Mouse (Mus musculus) G1E-ER4 (cell line): Measurements from ENCODE around the gene Psapl1. TPM values are rescaled to one million over a fixed set of nuclear protein-coding genes. Genes with fewer than 3 reads are reported as not detected.

Source experiments
- GATA1 ChIP-seq: IDR thresholded peaks from one replicate; pipeline ENCODE4 v1.8.0; 2012; ENCODE audit warnings: low read length, inconsistent platforms
- polyA plus RNA-seq: library from polyadenylated mRNA; stranded (reverse); fragments of >175 nt; gene quantifications from 2 replicates; pipeline ENCODE4 v1.2.3, GENCODE M21; 2012

The Psapl1 gene
- polyA plus RNA-seq, 1 experiment, result not detected

DNA sequence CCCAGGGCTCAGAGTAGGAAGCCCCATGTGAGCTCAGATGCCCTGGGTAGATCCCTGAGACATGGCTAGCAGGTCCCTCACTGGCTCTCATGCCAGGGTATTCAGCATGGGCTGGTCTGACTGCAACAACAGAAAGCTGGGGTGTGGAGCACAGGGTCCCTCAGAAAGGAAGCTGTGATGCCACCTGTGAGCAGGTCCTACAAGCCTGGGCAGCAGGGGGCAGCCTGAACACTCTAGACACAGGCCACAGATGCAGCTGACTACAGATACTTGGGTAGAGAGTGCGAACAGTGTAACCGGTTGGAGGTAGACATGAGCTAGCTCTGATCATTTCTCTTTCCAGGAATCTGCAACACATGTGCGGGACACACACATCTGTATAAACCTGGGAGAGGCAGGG, 11.9 kb upstream of the Psapl1 start:
- TF ChIP-seq GATA1, result no peak

DNA sequence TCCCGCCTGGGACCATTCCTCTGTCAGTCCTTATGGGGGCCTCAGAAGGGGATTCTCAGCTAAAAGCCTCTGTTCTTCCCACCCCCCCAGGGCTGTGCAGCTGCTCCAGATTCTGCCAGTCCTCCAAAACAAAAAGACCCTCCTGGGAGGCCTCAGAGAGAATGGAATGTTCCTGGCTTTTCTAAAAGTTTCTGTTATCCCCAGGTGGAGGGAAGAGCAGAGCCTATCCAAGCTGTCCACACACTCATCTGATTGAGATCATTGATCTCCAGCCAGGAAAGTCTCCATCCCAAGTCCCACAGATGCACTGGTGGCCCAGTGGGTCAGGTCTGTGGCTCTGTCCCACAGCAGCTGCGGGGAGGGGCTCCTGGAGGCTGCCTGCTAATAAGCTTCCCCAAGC, 11.1 kb upstream of the Psapl1 start:
- no peak for TF ChIP-seq GATA1

DNA sequence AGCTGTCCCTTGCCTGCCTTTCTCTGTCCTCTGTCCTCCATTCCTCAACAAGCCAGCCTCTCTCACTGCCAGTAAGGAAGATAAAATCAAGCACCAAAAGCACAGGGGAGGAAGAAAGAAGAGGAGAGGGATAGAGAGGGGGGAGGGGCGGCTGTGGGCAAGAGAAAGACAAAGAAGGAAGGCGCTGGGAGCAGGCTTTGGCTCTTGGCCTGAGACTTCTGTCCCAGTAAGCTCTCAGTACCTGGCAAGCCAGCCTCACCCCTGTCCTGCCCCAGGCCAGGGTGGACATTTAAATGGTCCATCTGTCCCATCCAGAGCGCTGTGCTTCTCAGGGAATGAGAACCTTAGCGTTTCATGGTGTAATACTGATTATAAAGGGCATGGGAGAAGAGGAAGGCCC, 9.2 kb upstream of the Psapl1 start:
- no peak for TF ChIP-seq GATA1

DNA sequence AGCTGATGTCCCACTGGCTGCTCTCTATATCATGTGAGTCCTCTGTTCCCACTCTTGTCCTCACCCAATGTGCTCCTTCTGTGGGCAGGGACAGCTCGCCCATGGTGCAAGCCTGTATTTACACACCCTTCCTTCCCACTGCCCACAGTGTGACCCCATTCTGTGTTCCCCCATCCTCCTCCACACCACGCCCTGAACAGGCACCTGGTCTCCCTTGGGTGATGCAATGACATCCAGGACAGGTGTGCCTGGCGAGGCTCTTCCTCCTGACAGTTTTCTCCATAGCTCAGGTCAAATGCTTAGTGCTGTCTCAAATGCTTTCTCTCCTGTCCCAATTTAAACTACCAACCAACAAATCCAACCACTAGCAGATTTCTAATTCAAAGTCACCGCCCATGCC, 8.4 kb upstream of the Psapl1 start:
- no peak for TF ChIP-seq GATA1

DNA sequence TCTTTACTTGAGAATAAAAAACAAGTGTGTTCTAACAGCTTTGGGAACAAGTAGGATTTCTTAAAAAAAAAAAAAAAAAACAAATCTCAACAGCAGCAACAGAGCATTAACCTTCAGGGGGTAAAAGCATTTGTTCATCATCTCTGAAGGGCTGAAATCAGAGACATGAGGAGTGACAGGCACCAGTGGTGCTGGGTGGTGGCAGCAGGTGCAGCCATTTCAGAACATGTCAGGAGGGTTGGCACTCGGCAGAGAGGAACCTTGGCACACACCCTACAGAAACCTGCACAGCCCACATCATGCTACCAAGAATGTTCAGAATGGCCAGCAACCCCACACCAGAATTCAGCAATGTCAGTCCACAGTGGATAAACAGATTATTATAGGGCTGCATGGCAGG, 4.3 kb upstream of the Psapl1 start:
- TF ChIP-seq GATA1, result no peak

- no peak for TF ChIP-seq GATA1
These were observed 1.0 kb upstream of the Psapl1 start for GRCm38 (mm10) chr5:36202781-36203180.

DNA sequence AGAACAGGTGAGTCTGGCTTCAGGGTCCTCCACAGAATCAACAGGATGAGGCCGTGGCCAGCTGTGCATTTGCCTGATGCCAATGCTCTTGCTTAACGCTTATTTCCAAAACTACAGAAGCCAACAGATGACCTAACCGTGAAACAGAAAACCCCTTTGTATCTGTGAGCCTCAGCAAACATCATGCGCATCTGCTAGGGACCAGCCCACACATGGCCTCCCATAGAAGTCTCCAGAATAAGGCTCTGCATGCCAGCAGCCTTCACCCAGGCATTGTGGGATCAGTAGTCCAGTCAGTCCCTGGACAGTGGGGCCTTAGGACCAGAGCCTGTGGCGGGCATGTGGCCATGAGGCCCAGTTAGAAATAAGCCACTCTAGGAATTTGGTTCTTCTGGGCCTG, 400 bp upstream of the Psapl1 start:
- TF ChIP-seq GATA1, result no peak

- no peak for TF ChIP-seq GATA1
These were observed 1.6 kb downstream of the Psapl1 start for GRCm38 (mm10) chr5:36205397-36205796.

DNA sequence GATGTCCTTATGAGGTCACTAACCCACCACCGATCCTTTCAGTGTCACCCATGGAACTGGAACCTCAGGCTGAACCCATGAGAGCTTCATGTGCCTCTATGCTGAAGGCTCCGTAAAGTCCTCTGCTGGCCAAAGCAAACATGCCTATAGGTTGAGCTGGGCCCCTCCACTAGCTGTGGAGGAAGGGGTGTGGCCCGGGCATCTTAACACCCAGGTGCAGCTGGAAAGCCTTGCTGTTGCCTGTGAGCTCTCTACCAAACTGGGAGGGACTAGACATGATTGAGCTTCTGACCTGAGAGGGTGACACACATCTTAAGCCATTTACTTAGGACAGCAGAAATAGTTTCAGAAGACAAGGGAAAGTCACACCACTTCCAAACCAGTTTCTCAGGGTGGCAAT, 5.0 kb downstream of the Psapl1 start:
- TF ChIP-seq GATA1, result no peak

DNA sequence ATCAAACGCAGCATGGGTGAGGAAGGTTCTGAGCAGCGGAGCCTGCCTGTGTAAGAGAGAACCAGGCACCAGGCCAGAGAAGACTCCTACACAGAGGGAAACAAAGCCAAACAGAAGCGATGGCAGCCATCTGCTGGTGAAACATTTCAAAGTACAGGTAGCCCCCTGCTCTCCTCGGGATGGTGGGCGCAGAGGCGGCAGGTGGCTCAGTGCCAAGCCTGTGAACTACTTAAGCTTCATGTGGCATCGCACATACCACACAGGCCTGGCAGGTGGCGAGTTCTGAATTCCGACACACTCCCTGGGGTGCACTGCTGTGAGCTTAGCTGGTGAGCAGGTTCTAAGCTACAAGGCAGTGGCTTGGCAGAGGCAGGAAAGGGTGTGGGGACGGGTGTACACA, 9.5 kb downstream of the Psapl1 start:
- no peak for TF ChIP-seq GATA1

DNA sequence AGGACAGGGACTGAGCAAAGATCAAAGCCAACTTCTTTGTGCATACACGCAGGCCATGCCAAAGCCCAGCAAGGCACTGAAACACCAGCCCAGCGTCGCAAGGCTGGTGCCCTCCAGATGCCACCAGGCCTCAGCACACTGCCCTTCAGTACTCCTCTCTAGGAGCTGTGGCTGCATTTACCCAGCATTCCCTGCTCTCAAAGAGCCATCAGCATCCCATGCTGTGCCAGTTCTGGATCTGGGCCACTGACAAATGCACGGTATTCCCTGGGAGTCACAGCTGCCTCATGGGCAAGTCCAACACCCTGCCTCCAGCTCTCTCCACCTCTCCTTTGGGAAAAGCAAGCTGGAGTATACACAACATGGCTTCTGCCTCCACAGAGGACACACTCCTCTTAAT, 16.3 kb downstream of the Psapl1 start:
- TF ChIP-seq GATA1, result no peak

DNA sequence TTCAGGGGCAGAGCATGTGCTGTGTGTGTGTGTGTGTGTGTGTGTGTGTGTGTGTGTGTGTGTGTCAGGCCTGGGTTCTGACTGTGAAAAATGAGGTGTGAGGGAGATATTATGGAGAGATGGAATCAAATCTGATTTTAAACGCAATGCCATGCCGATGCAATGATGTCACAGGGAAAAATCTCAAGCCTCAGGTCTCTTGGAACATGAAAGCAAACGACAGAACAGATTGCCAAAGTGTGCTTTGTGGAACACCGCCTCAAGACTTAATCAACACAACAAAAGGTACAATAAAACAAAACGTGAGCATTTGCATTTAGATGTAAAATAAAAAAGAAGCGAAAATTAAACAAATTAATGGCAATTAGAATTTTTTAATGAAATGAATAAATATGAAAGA, 16.8 kb downstream of the Psapl1 start:
- no peak for TF ChIP-seq GATA1

GRCm38 (mm10) chr5:36223787-36224186, 20.0 kb downstream of the Psapl1 start:
- no peak for TF ChIP-seq GATA1

DNA sequence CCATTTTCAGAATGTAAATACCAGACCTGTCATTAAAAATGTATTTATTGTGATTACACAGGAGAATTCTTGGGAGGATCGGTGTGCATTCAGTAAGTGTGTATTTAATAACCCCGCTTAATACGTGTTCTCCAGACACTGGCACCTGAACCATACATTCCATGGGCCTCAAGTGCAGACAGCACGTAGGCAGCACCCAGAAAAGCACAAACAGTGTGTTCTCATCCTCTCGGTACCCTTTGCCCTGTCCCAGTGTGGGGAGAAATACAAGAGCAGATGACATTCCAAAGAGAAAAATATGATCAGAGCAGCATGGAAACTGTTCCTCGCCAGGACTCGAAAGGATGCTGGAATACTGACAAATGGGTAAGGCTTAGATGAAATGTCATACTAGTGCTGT, 22.0 kb downstream of the Psapl1 start:
- TF ChIP-seq GATA1, result no peak

GRCm38 (mm10) chr5:36226296-36226695, 22.5 kb downstream of the Psapl1 start:
- TF ChIP-seq GATA1, result no peak

GRCm38 (mm10) chr5:36228405-36229370, 24.9 kb downstream of the Psapl1 start:
- no peak for TF ChIP-seq GATA1

- TF ChIP-seq GATA1, result no peak
These were observed 26.5 kb downstream of the Psapl1 start for GRCm38 (mm10) chr5:36230301-36230780.

- TF ChIP-seq GATA1, result no peak
These were observed 44.2 kb downstream of the Psapl1 start for GRCm38 (mm10) chr5:36248022-36248421.
